Mouse (Mus musculus) spleen, embryonic (tissue): ENCODE measurements at regions not wholly inside any gene's neighbourhood (a gene's known extent, or its start where the extent isn't known, plus 50 kb on each side); places are given as distances from the start of the nearest gene placed in this dataset.

Experiments used
- CTCF ChIA-PET: fragments of 350-600 bp; sonication (Branson Sonifier 250); formaldehyde crosslinking; loops from one replicate; lab custom pipeline; 2022; lab: Charles Lee

DNA sequence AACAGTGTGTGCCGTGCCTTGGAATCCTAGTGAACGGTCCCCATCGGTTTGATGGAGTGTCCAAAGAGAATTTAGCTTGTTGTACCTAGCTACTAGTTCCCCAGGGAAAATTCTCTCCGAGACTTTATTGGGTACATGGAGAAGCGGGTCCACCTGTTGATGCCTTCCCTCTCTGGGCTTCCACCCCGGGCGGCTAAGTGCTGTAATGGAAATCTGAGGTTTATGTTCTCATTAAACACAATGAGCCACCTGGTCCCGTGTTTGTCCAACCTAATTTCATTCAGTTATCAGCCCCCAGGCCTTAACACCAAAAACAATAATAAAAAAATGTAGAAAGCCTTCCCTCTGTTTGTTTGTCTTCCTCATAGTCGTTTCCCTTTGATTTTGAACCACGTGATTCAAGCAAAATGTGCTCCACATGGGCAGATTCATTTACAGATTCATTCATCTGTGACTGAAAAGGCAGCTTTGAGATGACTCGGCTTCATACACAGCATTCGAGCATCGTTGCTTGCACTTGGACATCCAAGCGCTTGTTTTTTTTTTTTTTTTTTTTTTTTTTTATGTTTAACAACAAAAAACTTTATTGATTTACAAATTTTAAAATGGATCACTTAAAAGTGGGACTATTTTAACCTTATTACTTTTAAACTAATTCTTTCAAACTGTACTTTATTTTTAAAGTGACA lies 84.5 kb upstream of the Smim23 start:
- CTCF ChIA-PET, result no interaction called here

DNA sequence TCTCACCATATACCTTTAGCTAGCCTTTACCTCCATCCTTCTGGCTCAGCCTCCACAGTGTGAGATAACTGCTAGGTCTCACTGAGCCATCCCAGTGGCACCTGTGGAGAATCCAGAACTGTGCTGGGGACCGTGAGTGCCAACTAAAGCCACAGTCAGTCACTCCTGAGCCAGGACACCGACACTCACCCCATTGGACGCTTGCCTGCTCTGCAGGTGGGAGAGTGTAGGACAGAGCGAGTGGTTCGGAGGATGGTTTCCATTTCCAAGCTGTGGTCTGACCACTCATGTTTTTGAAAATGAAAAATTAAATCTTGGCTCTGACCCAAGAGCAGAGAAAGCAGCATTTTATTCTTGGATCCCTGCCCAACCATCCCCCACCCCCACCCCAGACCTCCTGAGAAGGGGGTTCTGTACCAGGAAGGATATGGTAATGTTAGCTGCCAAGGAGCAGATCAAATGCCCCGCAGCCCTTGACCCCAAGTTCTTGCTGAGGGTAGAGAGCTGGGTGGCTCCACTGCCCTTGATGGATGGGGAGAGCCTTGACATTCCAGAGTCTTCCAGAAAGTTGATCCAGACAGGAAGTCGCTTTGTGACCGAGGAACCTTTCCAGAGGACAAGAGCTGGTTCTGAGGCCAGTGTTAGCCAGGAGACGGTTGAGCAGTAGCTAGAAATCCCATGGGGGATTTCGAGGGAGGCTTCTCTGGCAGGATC lies 83.3 kb upstream of the Smim23 start:
- CTCF ChIA-PET, result no interaction called here

DNA sequence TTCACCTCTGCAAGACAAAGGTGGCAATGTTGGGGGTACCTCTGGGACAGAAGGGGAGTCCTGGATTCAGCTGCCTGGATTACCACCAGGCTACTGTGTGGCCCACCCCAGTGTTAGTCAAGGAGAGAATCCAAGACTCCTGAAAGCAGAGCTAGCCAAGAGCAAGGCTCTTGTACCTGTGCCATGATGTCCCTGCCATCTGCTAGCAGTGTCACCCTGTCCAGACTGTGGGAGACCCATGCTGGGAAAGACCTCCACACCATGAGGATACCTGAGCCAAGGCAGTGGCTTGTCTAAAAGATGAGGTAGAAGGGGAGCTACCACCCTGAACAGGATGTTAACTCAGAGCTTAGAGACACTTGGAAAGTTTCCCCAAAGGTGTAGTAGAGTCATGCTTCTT lies 79.6 kb upstream of the Smim23 start:
- CTCF ChIA-PET, result no interaction called here

DNA sequence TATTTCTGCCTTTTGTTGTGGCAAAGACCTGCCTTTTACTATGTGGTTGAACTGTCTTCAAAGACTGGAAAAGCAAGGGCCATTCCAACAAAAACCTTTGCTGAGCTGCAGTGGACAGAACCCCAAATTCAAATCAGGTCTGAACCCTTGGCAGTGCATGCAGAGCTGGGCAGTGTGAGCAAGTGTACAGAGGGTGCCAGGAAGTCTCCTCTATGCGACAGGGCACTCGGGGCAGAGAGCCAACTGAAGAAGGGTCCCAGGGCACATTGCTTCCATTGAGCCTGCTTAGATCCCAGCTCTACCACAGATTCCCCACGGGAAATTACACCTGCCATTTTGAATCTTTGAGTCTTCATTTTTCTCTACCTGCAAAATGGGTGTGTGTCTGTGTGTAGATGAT lies 79.0 kb upstream of the Smim23 start:
- CTCF ChIA-PET, result no interaction called here

DNA sequence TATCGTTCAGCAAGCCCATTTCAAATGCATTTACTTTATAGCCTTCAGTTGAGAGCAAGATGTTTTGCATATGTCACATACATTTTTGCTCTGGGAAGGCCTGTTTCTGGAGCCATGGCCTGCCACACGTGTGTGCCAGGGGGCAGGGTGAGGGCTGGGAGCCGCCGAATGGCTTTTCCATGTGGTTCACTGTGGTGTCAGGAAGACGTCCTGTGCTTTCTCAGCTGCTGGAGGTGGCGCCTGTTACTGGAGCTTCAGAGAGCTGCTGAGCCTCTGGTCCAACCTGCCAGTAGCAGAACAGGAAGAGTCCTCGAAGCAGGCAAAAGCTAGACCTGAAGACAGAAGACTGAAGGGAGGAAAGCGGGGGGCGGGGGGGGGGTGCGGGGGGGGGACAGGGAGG lies 78.5 kb upstream of the Smim23 start:
- CTCF ChIA-PET, result no interaction called here

DNA sequence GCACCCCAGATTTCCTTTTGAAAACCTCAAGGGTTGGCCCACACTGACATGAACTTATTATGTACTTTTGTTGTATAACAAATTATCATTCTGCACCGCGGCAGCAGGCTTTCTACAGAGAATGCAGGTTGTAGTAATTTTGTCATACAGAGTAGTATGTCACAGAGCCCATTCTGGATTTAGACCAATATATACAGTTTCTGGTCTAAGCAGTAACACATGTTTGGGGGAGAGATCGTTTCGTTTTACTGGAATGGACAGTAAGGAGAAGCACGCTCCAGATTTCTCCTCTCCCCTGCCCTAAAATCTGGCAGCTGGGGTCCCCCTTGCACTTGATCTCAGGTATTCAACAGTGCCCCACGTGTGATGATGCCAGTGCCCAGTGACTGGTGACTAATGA lies 76.0 kb upstream of the Smim23 start:
- CTCF ChIA-PET, result interaction anchor here (0.7 kb wide), 1 partner anchor 15 kb away, joined by 3 read pairs; no protein-coding TSS in a partner anchor

DNA sequence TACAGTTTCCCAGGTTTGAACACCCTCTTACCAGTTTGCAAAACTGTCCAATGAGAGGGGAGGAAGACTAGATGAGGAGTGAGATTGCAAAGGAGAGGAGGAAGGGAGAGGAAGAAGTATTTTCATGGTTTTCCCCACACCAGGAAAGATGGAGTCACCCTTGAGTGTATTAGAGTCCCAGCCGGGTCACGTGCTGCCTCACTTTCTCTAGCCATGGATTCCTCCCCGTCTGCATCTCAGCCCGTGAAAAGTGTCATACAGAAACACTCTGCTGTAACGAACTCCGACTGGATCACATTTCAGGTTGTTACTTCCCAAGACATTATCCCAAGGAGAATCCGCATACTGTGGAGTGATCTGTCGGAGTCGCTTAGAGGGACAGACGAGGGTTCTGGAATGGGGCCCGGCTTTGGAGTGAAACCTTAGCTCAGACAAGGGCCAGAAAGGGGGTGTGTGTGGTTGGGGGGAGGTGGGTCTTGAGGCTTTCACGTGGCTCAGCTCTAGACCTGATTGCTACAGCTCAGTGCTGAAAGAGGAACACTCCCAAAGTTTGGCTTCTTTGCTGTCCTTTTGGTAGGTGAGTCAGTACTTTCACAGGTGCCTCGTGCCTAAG lies 75.3 kb upstream of the Smim23 start:
- CTCF ChIA-PET, result no interaction called here

DNA sequence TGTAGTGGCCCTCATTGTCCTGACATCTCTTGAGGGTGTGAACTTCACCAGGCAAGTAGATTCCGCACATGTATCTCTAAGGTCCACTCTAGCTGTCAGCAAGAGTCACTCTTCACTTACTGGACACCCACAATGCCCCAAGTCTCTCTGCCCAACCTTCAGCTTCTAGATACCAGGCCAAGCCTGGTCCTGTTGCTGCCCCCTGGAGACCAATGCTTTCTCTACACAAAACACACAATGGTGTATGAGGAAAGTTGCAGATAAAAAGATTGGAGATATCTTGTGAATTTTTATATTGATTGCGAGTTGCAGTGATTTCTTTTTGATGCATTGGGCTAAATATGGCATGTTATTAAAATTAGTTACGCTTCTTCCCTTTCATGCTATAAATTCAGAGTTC lies 71.0 kb upstream of the Smim23 start:
- CTCF ChIA-PET, result no interaction called here

DNA sequence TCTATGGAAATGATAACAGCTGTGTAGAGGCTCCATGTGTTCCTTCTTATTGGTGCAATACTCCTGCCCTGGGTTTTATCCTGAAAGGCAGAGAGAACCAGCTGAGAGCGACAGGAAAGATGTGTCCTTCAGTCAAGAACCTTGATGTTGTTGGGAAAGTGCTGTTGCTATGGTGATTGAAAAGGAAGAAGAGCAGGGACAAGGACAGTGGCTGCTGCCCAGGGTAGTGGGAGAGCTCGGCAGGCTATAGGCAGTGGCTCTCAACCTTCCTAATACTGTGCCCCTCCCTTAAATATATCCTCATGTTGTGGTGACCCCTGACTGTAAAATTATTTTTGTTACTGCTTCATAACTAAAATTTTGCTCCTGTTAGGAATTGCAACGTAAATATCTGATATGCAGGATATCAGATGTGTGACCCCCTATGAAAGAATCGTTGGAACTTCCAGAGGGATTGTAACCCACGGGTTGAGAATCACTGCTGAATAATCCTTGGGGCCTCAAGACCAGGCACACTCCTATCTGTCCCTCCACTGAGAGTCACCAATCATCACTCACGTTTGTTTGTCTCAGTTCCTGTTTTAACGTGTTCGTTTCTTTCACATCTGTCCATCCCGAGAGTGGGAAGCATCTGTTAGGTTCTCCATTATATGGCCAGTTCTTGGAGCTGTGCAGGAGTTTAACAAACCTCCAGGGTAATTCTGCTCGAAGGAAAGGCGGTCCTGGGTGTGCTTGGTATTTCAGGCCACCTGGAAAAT lies 68.9 kb upstream of the Smim23 start:
- CTCF ChIA-PET, result no interaction called here

DNA sequence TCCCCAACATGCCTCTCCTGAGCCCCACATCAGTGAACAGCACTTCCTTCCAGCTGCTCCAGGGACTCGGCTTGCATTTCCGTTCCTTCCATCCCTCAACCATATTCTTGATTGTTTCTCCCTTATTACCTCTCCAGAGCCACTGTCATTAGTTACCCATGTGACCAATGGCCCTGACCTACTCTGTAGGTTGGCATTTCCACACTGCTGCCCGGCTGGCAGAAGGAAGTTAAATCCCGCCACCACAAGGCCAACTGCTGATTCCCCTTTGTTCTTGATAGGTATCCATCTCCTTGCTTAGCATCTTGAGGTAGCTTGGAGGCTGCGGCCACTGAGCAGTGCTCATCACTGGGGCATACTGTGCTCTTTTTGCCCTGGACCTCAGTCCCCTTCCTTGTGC lies 68.1 kb upstream of the Smim23 start:
- CTCF ChIA-PET, result no interaction called here

DNA sequence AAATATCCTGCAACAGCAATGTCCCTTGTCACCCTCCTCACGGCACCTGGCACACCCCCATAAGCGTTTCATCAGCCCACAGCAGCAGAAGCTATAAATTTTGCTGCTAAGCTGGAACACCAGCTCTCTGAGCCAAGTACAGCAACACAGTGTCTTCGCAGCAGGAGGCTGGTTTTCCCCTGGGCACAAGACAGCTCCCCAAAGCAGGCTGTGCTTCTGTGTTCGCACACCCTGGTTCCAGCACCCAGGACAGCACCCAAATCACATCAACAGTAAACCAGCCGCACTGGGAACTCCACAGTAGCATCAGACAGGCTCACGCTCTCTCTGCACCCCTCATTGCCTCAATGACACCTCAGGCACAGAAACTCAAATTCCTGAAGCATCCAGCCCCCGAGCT lies 64.8 kb upstream of the Smim23 start:
- CTCF ChIA-PET, result no interaction called here

DNA sequence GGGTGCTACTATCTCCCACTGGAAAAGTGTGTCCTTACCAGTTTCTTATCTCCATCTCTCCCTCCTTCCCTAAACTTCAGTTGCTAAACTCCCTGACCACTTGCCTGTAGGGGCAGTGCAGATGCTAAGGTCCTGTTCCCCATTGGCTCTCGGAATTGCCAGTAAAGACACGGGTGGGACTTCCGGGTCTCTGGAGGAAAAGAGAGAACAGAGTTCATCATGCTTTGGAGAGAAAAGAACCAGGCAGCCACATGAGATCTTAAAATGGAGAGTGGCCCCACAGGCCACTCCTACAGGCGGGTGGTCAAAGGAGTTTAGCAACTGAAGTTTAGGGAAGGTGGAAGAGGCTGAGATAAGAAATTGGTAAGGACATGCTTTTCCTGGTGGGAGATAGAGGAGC lies 60.3 kb upstream of the Smim23 start:
- CTCF ChIA-PET, result no interaction called here

DNA sequence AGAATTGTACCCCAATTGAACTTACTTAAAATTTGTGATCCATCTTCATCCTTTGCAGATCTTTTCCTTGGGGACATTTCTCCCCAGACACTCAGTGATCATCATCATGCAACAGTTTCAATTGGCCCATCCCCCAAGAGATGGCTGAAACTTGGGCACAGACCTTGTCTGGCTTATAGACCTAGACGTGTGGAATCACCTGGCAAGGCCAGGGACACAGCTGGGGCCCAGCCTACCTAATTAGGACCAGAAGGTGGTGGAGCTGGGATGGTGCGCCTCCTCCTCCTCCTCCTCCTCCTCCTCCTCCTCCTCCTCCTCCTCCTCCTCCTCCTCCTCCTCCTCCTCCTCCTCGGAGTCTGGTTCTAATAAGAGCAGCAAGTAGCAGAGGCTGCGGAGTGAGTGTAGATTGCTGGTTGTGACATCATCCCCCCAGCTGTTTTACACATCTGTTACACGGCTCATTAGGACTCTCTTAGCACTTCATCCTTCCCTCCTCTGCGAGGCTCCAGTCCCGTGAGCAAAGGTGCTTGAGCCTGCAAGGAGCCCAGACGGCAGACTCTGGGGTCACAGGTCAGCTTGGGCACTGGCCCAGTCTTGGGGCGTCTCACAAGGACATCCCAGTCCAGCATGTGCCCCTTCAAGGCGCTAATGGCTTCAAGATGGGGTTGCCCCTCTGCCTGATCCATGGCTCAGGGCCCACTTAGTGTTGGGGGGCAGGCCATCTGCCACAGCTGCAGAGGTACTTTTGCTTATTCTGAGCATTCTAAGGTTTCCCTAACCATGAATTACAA lies 58.9 kb upstream of the Smim23 start:
- CTCF ChIA-PET, result interaction anchor here (0.7 kb wide), 1 partner anchor 127 kb away, joined by 3 read pairs; no protein-coding TSS in a partner anchor

DNA sequence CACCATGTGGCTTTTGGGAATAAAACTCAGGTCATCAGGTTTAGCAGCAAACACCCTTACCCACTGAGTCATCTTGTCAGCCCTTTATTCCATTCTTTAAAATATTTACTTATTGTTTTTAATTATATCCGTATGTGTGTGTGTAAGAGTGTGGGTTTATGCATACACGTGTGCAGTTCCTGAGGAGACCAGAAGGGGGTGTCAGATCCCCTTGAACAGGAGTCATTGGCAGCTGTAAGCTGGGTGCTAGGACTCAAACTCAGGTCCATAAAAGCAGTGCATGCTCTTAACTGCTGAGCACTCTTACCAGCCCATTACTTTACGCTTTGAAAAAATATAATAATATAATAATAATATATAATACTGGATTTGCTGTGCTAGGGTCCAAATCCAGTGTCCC lies 54.6 kb upstream of the Smim23 start:
- CTCF ChIA-PET, result no interaction called here
